Mouse (Mus musculus) stomach, postnatal 0 days (tissue): ENCODE data around the gene Uroc1. TPM values are rescaled to one million over a fixed set of nuclear protein-coding genes. Genes with fewer than 3 reads are reported as not detected.

Source experiments
- ATAC-seq: fragments of 200-750 bp; cut with Nextera tagmentation; 2 replicates; pipeline ENCODE4 v1.8.0; 2017; ENCODE audit not compliant: low FRiP score, low TSS enrichment
- DNase-seq: peaks from one replicate; pipeline ENCODE4 v3.0.0-alpha.2; 2016; ENCODE audit warnings: low spot score
- H3K27ac ChIP-seq: fragments of 300-500 bp; sonication (generic); replicated peaks from 2 replicates; pipeline ENCODE4 v1.5.1; 2014; ENCODE audit warnings: mild to moderate bottlenecking, control low read depth
- H3K27me3 ChIP-seq: fragments of 300-500 bp; sonication (generic); 2 replicates; pipeline ENCODE4 v1.6.1; 2014; ENCODE audit warnings: low read length; ENCODE audit not compliant: control insufficient read depth, insufficient read depth
- H3K36me3 ChIP-seq: fragments of 300-500 bp; sonication (generic); 2 replicates; pipeline ENCODE4 v1.6.1; 2014; ENCODE audit warnings: low read length, mixed read lengths; ENCODE audit not compliant: control insufficient read depth, insufficient read depth
- H3K4me1 ChIP-seq: fragments of 300-500 bp; sonication (generic); replicated peaks from 2 replicates; pipeline ENCODE4 v1.6.1; 2014; ENCODE audit warnings: antibody characterized with exemption; ENCODE audit not compliant: control insufficient read depth, insufficient read depth
- H3K4me2 ChIP-seq: fragments of 300-500 bp; sonication (generic); replicated peaks from 2 replicates; pipeline ENCODE4 v1.6.1; 2014; ENCODE audit warnings: low read depth, mild to moderate bottlenecking, control low read depth, moderate library complexity
- H3K4me3 ChIP-seq: fragments of 300-500 bp; sonication (generic); 2 replicates; pipeline ENCODE4 v1.5.1; 2014; ENCODE audit warnings: low read depth, low read length, control low read depth
- H3K9ac ChIP-seq: fragments of 300-500 bp; sonication (generic); 2 replicates; pipeline ENCODE4 v1.6.1; 2014; ENCODE audit warnings: mild to moderate bottlenecking, low read length, control low read depth, mixed read lengths
- H3K9me3 ChIP-seq: fragments of 300-500 bp; sonication (generic); 2 replicates; pipeline ENCODE4 v1.6.1; 2016; ENCODE audit warnings: low read length; ENCODE audit not compliant: control insufficient read depth
- CTCF ChIP-seq: IDR thresholded peaks from 2 replicates; pipeline ENCODE4 v1.5.1; 2016; ENCODE audit warnings: antibody characterized with exemption, low read depth, mild to moderate bottlenecking, moderate library complexity
- EP300 ChIP-seq: optimal IDR thresholded peaks from 2 replicates; pipeline ENCODE3; 2016; ENCODE audit warnings: antibody characterized with exemption
- WGBS: fragments of 180-500 bp; shearing (Covaris S2); extraction: QIAGEN DNeasy Blood & Tissue Kit; methylation state at CpG from one replicate; pipeline ENCODE4 v1.1.7; 2014; 5-methylcytosine and 5-hydroxymethylcytosine counted together
- polyA plus RNA-seq: library from polyadenylated mRNA; unstranded; fragments of >200 nt; fragmentation: Nextera tagmentation; extraction: Ambion mirVana; gene quantifications from 2 replicates; pipeline ENCODE4 v1.2.1, GENCODE M21; 2015

Uroc1 gene
- polyA plus RNA-seq, 1 experiment from 2014 or later = 0.16 TPM

GRCm38 (mm10) chr6:90360024-90360781, 27.1 kb downstream of the Uroc1 start:
- Histone ChIP-seq H3K4me3 (no peak overlapping the region), H3K9me3 (no peaks in the 10 kb centered on the region), H3K4me2 (no peak overlapping the region), H3K27ac (peak overlapping the region; percentile 84), H3K27me3 (no peaks in the 10 kb centered on the region), H3K9ac (no peak overlapping the region), H3K4me1 (peaks cover 8% of the 10 kb centered on the region; the same call in 1 of the 2 replicates), H3K36me3 (no peaks in the 10 kb centered on the region)
- TF ChIP-seq EP300 (no peak), CTCF (peak; percentile 6; the same call in 1 of the 2 replicates)
- WGBS = 15% methylated on average over 7 of the region's 7 CpGs
- peak; percentile 39 for DNase-seq
- peak; percentile 85 for ATAC-seq

GRCm38 (mm10) chr6:90360922-90361614, 28.0 kb downstream of the Uroc1 start:
- Histone ChIP-seq H3K9ac (no peak overlapping the region), H3K36me3 (no peaks in the 10 kb centered on the region), H3K4me3 (no peak overlapping the region), H3K27ac (peak overlapping the region; percentile 84; the same call in 1 of the 2 replicates), H3K4me1 (peaks cover 8% of the 10 kb centered on the region; the same call in 1 of the 2 replicates), H3K4me2 (no peak overlapping the region), H3K9me3 (no peaks in the 10 kb centered on the region), H3K27me3 (no peaks in the 10 kb centered on the region)
- no peak for ATAC-seq
- TF ChIP-seq EP300 = no peak
- TF ChIP-seq CTCF = no peak
- no peak for DNase-seq
- 73% methylated on average over 6 of the region's 6 CpGs for WGBS

GRCm38 (mm10) chr6:90363301-90363700, 30.2 kb downstream of the Uroc1 start:
- Histone ChIP-seq H3K9me3 (no peaks in the 10 kb centered on the region), H3K4me1 (peaks cover 8% of the 10 kb centered on the region; the same call in 1 of the 2 replicates), H3K9ac (no peak overlapping the region), H3K4me2 (no peak overlapping the region), H3K4me3 (no peak overlapping the region), H3K36me3 (no peaks in the 10 kb centered on the region), H3K27me3 (no peaks in the 10 kb centered on the region), H3K27ac (no peak overlapping the region)
- DNase-seq (no peak), ATAC-seq (no peak)
- 86% methylated on average over 5 of the region's 5 CpGs for WGBS
- no peak for TF ChIP-seq EP300

GRCm38 (mm10) chr6:90368976-90369724, 36.1 kb downstream of the Uroc1 start, which contains the start of gene Zxdc:
Gene Zxdc (plus strand): TSS chr6:90369492.
- 5% methylated on average over 40 of the region's 41 CpGs for WGBS
- no peak for TF ChIP-seq EP300
- 0 out of 2 replicates have a peak, but pooled peaks have one; percentile 16 for TF ChIP-seq CTCF
- H3K9me3 ChIP-seq = no peaks in the 10 kb centered on the region
- peak within 1 kb of the TSS; percentile 92 for H3K4me3 ChIP-seq
- H3K27me3 ChIP-seq = no peaks in the 10 kb centered on the region
- peak within 1 kb of the TSS; percentile 87 for H3K9ac ChIP-seq
- ATAC-seq (peak; percentile 98), DNase-seq (peak; percentile 99)
- peak within 1 kb of the TSS; percentile 91 for H3K27ac ChIP-seq
- peaks cover 5% of the 10 kb centered on the region; the same call in 1 of the 2 replicates for H3K36me3 ChIP-seq
- H3K4me1 ChIP-seq = 0 out of 2 replicates have a peak, but pooled peaks cover 3% of the 10 kb centered on the region
- H3K4me2 ChIP-seq = peak within 1 kb of the TSS; percentile 98

GRCm38 (mm10) chr6:90369725-90370553, 36.9 kb downstream of the Uroc1 start:
- H3K36me3 ChIP-seq = peaks cover 11% of the 10 kb centered on the region
- TF ChIP-seq CTCF (no peak), EP300 (no peak)
- under 1% methylated on average over 75 of the region's 98 CpGs for WGBS
- H3K4me1 ChIP-seq = 0 out of 2 replicates have a peak, but pooled peaks cover 3% of the 10 kb centered on the region
- H3K4me2 ChIP-seq = peak overlapping the region; percentile 98
- H3K27me3 ChIP-seq = no peaks in the 10 kb centered on the region
- H3K9me3 ChIP-seq = no peaks in the 10 kb centered on the region
- peak overlapping the region; percentile 92 for H3K4me3 ChIP-seq
- ATAC-seq (peak; percentile 67), DNase-seq (peak; percentile 69)
- H3K27ac ChIP-seq = peak overlapping the region; percentile 91
- peak overlapping the region; percentile 87 for H3K9ac ChIP-seq
